Mouse (Mus musculus) hindbrain, embryonic 11.5 days (tissue): ENCODE measurements around the gene Hoxc12. TPM values are rescaled to one million over a fixed set of nuclear protein-coding genes. Genes with fewer than 3 reads are reported as not detected.

Experiments used
- ATAC-seq: fragments of 200-750 bp; cut with Nextera tagmentation; 2 replicates; pipeline ENCODE4 v1.8.0; 2017; ENCODE audit warnings: mild to moderate bottlenecking, moderate TSS enrichment, moderate library complexity; ENCODE audit not compliant: low FRiP score
- DNase-seq: peaks from one replicate; pipeline ENCODE4 v3.0.0-alpha.2; 2015; ENCODE audit warnings: low spot score
- H3K27ac ChIP-seq: fragments of 300-500 bp; sonication (generic); 2 replicates; pipeline ENCODE4 v1.5.1; 2014; ENCODE audit warnings: mild to moderate bottlenecking, low read depth, low read length
- H3K27me3 ChIP-seq: fragments of 300-500 bp; sonication (generic); 2 replicates; pipeline ENCODE4 v1.6.1; 2014; ENCODE audit warnings: mild to moderate bottlenecking, low read length, moderate library complexity, mixed read lengths; ENCODE audit not compliant: control insufficient read depth, insufficient read depth
- H3K36me3 ChIP-seq: fragments of 300-500 bp; sonication (generic); 2 replicates; pipeline ENCODE4 v1.6.1; 2014; ENCODE audit warnings: mild to moderate bottlenecking, low read length, moderate library complexity, mixed read lengths; ENCODE audit not compliant: control insufficient read depth, insufficient read depth
- H3K4me1 ChIP-seq: fragments of 300-500 bp; sonication (generic); replicated peaks from 2 replicates; pipeline ENCODE4 v1.6.1; 2014; ENCODE audit warnings: low read length, mixed read lengths; ENCODE audit not compliant: control insufficient read depth, insufficient read depth
- H3K4me2 ChIP-seq: fragments of 300-500 bp; sonication (generic); replicated peaks from 2 replicates; pipeline ENCODE4 v1.6.1; 2014; ENCODE audit warnings: mild to moderate bottlenecking, low read depth, low read length
- H3K4me3 ChIP-seq: fragments of 300-500 bp; sonication (generic); 2 replicates; pipeline ENCODE4 v1.5.1; 2014; ENCODE audit warnings: low read depth, low read length
- H3K9ac ChIP-seq: fragments of 300-500 bp; sonication (generic); 2 replicates; pipeline ENCODE4 v1.6.1; 2014; ENCODE audit warnings: low read depth, low read length
- H3K9me3 ChIP-seq: fragments of 300-500 bp; sonication (generic); 2 replicates; pipeline ENCODE4 v1.6.1; 2016; ENCODE audit warnings: low read length; ENCODE audit not compliant: control insufficient read depth
- WGBS: fragments of 180-500 bp; shearing (Covaris S2); extraction: QIAGEN DNeasy Blood & Tissue Kit; methylation state at CpG from one replicate; pipeline ENCODE4 v1.1.7; 2014; 5-methylcytosine and 5-hydroxymethylcytosine counted together
- polyA plus RNA-seq: library from polyadenylated mRNA; unstranded; fragments of >200 nt; fragmentation: Nextera tagmentation; extraction: Ambion mirVana; gene quantifications from 2 replicates; pipeline ENCODE4 v1.2.1, GENCODE M21; 2014

Gene Hoxc12
- polyA plus RNA-seq, 1 experiment from 2014 or later, result not detected

GRCm38 (mm10) chr15:102945185-102946077, 8.9 kb downstream of the Hoxc12 start:
- no peak for DNase-seq
- no peak overlapping the region for H3K4me2 ChIP-seq

GRCm38 (mm10) chr15:102947276-102947675, 10.7 kb downstream of the Hoxc12 start:
- Histone ChIP-seq H3K4me2 (no peak overlapping the region), H3K36me3 (no peaks in the 10 kb centered on the region), H3K27ac (no peak overlapping the region), H3K4me3 (no peak overlapping the region), H3K4me1 (peaks cover 2% of the 10 kb centered on the region; the same call in 1 of the 2 replicates), H3K9ac (no peak overlapping the region), H3K27me3 (peaks cover 98% of the 10 kb centered on the region), H3K9me3 (no peaks in the 10 kb centered on the region)
- DNase-seq (no peak), ATAC-seq (no peak)
- WGBS, result 2% methylated on average over 9 of the region's 9 CpGs

More at GRCm38 (mm10) chr15:102945185-102946077, 8.9 kb downstream of the Hoxc12 start:
- H3K4me1 ChIP-seq, result peaks cover 2% of the 10 kb centered on the region; the same call in 1 of the 2 replicates
- no peaks in the 10 kb centered on the region for H3K9me3 ChIP-seq
- H3K9ac ChIP-seq, result no peak overlapping the region
- H3K27me3 ChIP-seq, result peaks cover 98% of the 10 kb centered on the region
- no peak for ATAC-seq
- H3K27ac ChIP-seq, result no peak overlapping the region
- no peaks in the 10 kb centered on the region for H3K36me3 ChIP-seq
- 9% methylated on average over 22 of the region's 22 CpGs for WGBS
- H3K4me3 ChIP-seq, result no peak overlapping the region

- Histone ChIP-seq H3K9me3 (no peaks in the 10 kb centered on the region), H3K27me3 (peaks cover 98% of the 10 kb centered on the region), H3K4me2 (no peak overlapping the region), H3K36me3 (no peaks in the 10 kb centered on the region), H3K9ac (no peak overlapping the region), H3K27ac (no peak overlapping the region), H3K4me3 (no peak overlapping the region), H3K4me1 (no peaks in the 10 kb centered on the region)
- WGBS, result 11% methylated on average over 2 of the region's 2 CpGs
- DNase-seq (no peak), ATAC-seq (no peak)
These were observed 12.3 kb downstream of the Hoxc12 start for GRCm38 (mm10) chr15:102948842-102949241.

- Histone ChIP-seq H3K27ac (no peak overlapping the region), H3K9ac (no peak overlapping the region), H3K27me3 (peaks cover 99% of the 10 kb centered on the region), H3K4me2 (no peak overlapping the region), H3K36me3 (no peaks in the 10 kb centered on the region), H3K4me1 (no peaks in the 10 kb centered on the region), H3K9me3 (no peaks in the 10 kb centered on the region), H3K4me3 (no peak overlapping the region)
- 2% methylated on average over 20 of the region's 20 CpGs for WGBS
- ATAC-seq, result no peak
- DNase-seq, result peak; percentile 64
These were observed 13.1 kb downstream of the Hoxc12 start for GRCm38 (mm10) chr15:102949696-102950095.

- DNase-seq (peak; percentile 48), ATAC-seq (no peak)
- H3K9me3 ChIP-seq, result no peaks in the 10 kb centered on the region
- no peak overlapping the region for H3K9ac ChIP-seq
- H3K27ac ChIP-seq, result no peak overlapping the region
- H3K4me2 ChIP-seq, result no peak overlapping the region
- H3K27me3 ChIP-seq, result peaks cover 98% of the 10 kb centered on the region
- no peaks in the 10 kb centered on the region for H3K36me3 ChIP-seq
- H3K4me1 ChIP-seq, result no peaks in the 10 kb centered on the region
- H3K4me3 ChIP-seq, result no peak overlapping the region
- 4% methylated on average over 2 of the region's 2 CpGs for WGBS
These were observed 14.3 kb downstream of the Hoxc12 start for GRCm38 (mm10) chr15:102950877-102951276.

- DNase-seq, result no peak
- H3K9ac ChIP-seq, result no peak overlapping the region
- H3K36me3 ChIP-seq, result no peaks in the 10 kb centered on the region
- peaks cover 98% of the 10 kb centered on the region for H3K27me3 ChIP-seq
- H3K4me3 ChIP-seq, result no peak overlapping the region
- no peak for ATAC-seq
- 1% methylated on average over 6 of the region's 6 CpGs for WGBS
- H3K4me2 ChIP-seq, result no peak overlapping the region
- no peak overlapping the region for H3K27ac ChIP-seq
- H3K4me1 ChIP-seq, result no peaks in the 10 kb centered on the region
- H3K9me3 ChIP-seq, result no peaks in the 10 kb centered on the region
These were observed 17.0 kb downstream of the Hoxc12 start for GRCm38 (mm10) chr15:102953561-102953960.

GRCm38 (mm10) chr15:102954192-102955006, 17.8 kb downstream of the Hoxc12 start, which contains the start of gene Hoxc11:
TSS of gene Hoxc11 (plus strand) at chr15:102954427.
- Histone ChIP-seq H3K4me1 (no peaks in the 10 kb centered on the region), H3K9me3 (no peaks in the 10 kb centered on the region), H3K4me3 (no peak within 1 kb of the TSS), H3K4me2 (no peak within 1 kb of the TSS), H3K27ac (no peak within 1 kb of the TSS), H3K9ac (no peak within 1 kb of the TSS), H3K36me3 (no peaks in the 10 kb centered on the region), H3K27me3 (peaks cover 98% of the 10 kb centered on the region)
- WGBS, result under 1% methylated on average over 56 of the region's 57 CpGs
- no peak for ATAC-seq
- DNase-seq, result no peak

GRCm38 (mm10) chr15:102955007-102955382, 18.4 kb downstream of the Hoxc12 start:
- 0% methylated on average over 28 of the region's 28 CpGs for WGBS
- no peak overlapping the region for H3K27ac ChIP-seq

More at GRCm38 (mm10) chr15:102955007-102955382, 18.4 kb downstream of the Hoxc12 start:
- H3K36me3 ChIP-seq, result no peaks in the 10 kb centered on the region
- no peaks in the 10 kb centered on the region for H3K9me3 ChIP-seq
- H3K4me1 ChIP-seq, result no peaks in the 10 kb centered on the region
- H3K4me3 ChIP-seq, result no peak overlapping the region
- ATAC-seq (no peak), DNase-seq (no peak)
- H3K4me2 ChIP-seq, result no peak overlapping the region
- H3K9ac ChIP-seq, result no peak overlapping the region
- peaks cover 98% of the 10 kb centered on the region for H3K27me3 ChIP-seq
